Mouse (Mus musculus): ENCODE measurements around the gene Ptprn2.

DNA sequence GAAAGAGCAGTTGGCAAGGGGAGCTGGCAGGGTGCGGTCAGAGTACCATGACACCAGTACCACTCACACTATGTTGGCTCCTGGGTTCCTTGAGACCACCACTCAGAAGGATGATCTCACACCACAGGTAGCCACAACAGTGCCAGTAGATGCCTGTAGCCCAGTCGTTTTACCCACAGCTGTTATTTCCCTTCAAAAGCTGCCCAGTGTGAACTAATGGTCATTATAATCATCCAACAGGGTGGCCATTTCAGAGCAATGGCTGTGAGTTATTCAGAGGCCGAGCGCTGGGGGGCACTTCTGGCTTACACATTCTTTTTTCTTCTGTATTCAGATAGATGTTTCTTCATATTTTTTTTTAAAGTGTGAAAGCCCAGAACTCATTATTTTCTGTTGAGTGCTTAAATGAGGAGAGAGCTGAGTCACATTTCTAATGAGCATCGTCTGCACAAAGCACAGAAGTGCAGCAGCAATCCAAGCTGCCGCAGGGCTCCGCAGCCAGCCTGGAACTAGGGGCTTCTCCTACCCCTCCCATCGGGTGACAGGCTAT is 357.3 kb downstream of the Ptprn2 start:
- TF ChIP-seq CTCF (IDR thresholded peaks at IDR 0.05; ENCODE audit: insufficient read depth, low read length) (no peak), POLR2A (IDR thresholded peaks at IDR 0.05; ENCODE audit: borderline replicate concordance, extremely low read depth, low read depth, low read length) (no peak)

Measured in lung, adult 2 months (tissue).